Mouse (Mus musculus): ENCODE data around the gene Fam184a. TPM values are rescaled to one million over a fixed set of nuclear protein-coding genes. Genes with fewer than 3 reads are reported as not detected.

Fam184a gene
- polyA plus RNA-seq (2014; fragmentation: Nextera tagmentation; extraction: Ambion mirVana): 7.0 and 7.6 TPM in 2 replicates

GRCm38 (mm10) chr10:53750955-53751652, at the start of gene Fam184a:
TSS of gene Fam184a (minus strand) at chr10:53751123.
- Histone ChIP-seq H3K4me3 (ENCODE audit: low read depth, low read length) (peak within 1 kb of the TSS; percentile 83), H3K27ac (ENCODE audit: low read depth, low read length) (peak within 1 kb of the TSS; percentile 30; the same call in 1 of the 2 replicates), H3K9ac (ENCODE audit: low read depth, low read length) (peak within 1 kb of the TSS; percentile 84), H3K4me2 (replicated peaks; ENCODE audit: low read depth, low read length) (peak within 1 kb of the TSS; percentile 88), H3K36me3 (ENCODE audit: control insufficient read depth, insufficient read depth, low read length) (no peaks in the 10 kb centered on the region), H3K9me3 (ENCODE audit: control insufficient read depth, low read length) (no peaks in the 10 kb centered on the region), H3K27me3 (ENCODE audit: control insufficient read depth, insufficient read depth, low read length) (no peaks in the 10 kb centered on the region), H3K4me1 (replicated peaks; ENCODE audit: control insufficient read depth, insufficient read depth, low read length) (no peaks in the 10 kb centered on the region; the same call in 1 of the 2 replicates)
- ATAC-seq (ENCODE audit: low FRiP score) (peak; percentile 95), DNase-seq (ENCODE audit: low spot score) (peak; percentile 82)
- 3% methylated on average over 53 of the region's 71 CpGs for WGBS

DNA sequence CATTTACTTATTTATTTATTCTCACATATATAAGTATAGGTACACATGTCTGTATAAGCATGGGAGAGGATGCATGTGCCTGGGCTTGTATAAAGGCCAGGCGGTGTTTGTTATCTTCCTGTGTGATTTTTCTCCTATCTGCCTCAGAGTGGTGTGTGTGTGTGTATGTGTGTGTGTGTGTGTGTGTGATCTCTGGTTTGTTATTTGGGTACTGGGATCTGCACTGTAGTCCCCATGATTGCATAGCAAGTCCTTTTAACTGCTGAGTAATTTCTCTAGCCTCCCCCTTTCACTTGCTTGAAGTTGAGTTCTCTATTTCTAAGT, 45.3 kb upstream of the Fam184a start:
- ATAC-seq (ENCODE audit: low FRiP score): no peak
- Histone ChIP-seq H3K4me2 (replicated peaks; ENCODE audit: low read depth, low read length) (no peak overlapping the region), H3K27me3 (ENCODE audit: control insufficient read depth, insufficient read depth, low read length) (no peaks in the 10 kb centered on the region), H3K4me1 (replicated peaks; ENCODE audit: control insufficient read depth, insufficient read depth, low read length) (no peaks in the 10 kb centered on the region), H3K36me3 (ENCODE audit: control insufficient read depth, insufficient read depth, low read length) (no peaks in the 10 kb centered on the region), H3K9me3 (ENCODE audit: control insufficient read depth, low read length) (no peaks in the 10 kb centered on the region), H3K9ac (ENCODE audit: low read depth, low read length) (no peak overlapping the region), H3K4me3 (ENCODE audit: low read depth, low read length) (no peak overlapping the region), H3K27ac (ENCODE audit: low read depth, low read length) (no peak overlapping the region)
- 90% methylated on average over 1 of the region's 1 CpGs for WGBS
- no peak for DNase-seq (ENCODE audit: low spot score)

- DNase-seq (ENCODE audit: low spot score) (peak; percentile 37), ATAC-seq (ENCODE audit: low FRiP score) (no peak)
- H3K27ac ChIP-seq (ENCODE audit: low read depth, low read length): no peak overlapping the region
- H3K4me1 ChIP-seq (replicated peaks; ENCODE audit: control insufficient read depth, insufficient read depth, low read length): no peaks in the 10 kb centered on the region
- H3K36me3 ChIP-seq (ENCODE audit: control insufficient read depth, insufficient read depth, low read length): no peaks in the 10 kb centered on the region
- WGBS: 8% methylated on average over 2 of the region's 2 CpGs
- H3K27me3 ChIP-seq (ENCODE audit: control insufficient read depth, insufficient read depth, low read length): no peaks in the 10 kb centered on the region
- H3K9ac ChIP-seq (ENCODE audit: low read depth, low read length): no peak overlapping the region
- no peak overlapping the region for H3K4me3 ChIP-seq (ENCODE audit: low read depth, low read length)
- no peaks in the 10 kb centered on the region for H3K9me3 ChIP-seq (ENCODE audit: control insufficient read depth, low read length)
- H3K4me2 ChIP-seq (replicated peaks; ENCODE audit: low read depth, low read length): no peak overlapping the region
These were observed 44.8 kb upstream of the Fam184a start for GRCm38 (mm10) chr10:53795567-53796257.

GRCm38 (mm10) chr10:53791281-53791680, 40.4 kb upstream of the Fam184a start:
- 91% methylated on average over 2 of the region's 2 CpGs for WGBS

GRCm38 (mm10) chr10:53776591-53776990, 25.7 kb upstream of the Fam184a start:
- H3K27me3 ChIP-seq (ENCODE audit: control insufficient read depth, insufficient read depth, low read length): no peaks in the 10 kb centered on the region
- 88% methylated on average over 2 of the region's 2 CpGs for WGBS
- no peak overlapping the region for H3K9ac ChIP-seq (ENCODE audit: low read depth, low read length)
- H3K36me3 ChIP-seq (ENCODE audit: control insufficient read depth, insufficient read depth, low read length): no peaks in the 10 kb centered on the region
- no peak overlapping the region for H3K4me2 ChIP-seq (replicated peaks; ENCODE audit: low read depth, low read length)
- H3K27ac ChIP-seq (ENCODE audit: low read depth, low read length): no peak overlapping the region
- no peak for ATAC-seq (ENCODE audit: low FRiP score)
- H3K4me3 ChIP-seq (ENCODE audit: low read depth, low read length): no peak overlapping the region
- H3K4me1 ChIP-seq (replicated peaks; ENCODE audit: control insufficient read depth, insufficient read depth, low read length): no peaks in the 10 kb centered on the region
- DNase-seq (ENCODE audit: low spot score): no peak
- H3K9me3 ChIP-seq (ENCODE audit: control insufficient read depth, low read length): no peaks in the 10 kb centered on the region

More at GRCm38 (mm10) chr10:53791281-53791680, 40.4 kb upstream of the Fam184a start:
- H3K9ac ChIP-seq (ENCODE audit: low read depth, low read length): no peak overlapping the region
- H3K4me1 ChIP-seq (replicated peaks; ENCODE audit: control insufficient read depth, insufficient read depth, low read length): no peaks in the 10 kb centered on the region
- H3K9me3 ChIP-seq (ENCODE audit: control insufficient read depth, low read length): no peaks in the 10 kb centered on the region
- H3K36me3 ChIP-seq (ENCODE audit: control insufficient read depth, insufficient read depth, low read length): no peaks in the 10 kb centered on the region
- no peak overlapping the region for H3K4me2 ChIP-seq (replicated peaks; ENCODE audit: low read depth, low read length)
- no peak for DNase-seq (ENCODE audit: low spot score)
- no peaks in the 10 kb centered on the region for H3K27me3 ChIP-seq (ENCODE audit: control insufficient read depth, insufficient read depth, low read length)
- no peak for ATAC-seq (ENCODE audit: low FRiP score)
- H3K27ac ChIP-seq (ENCODE audit: low read depth, low read length): no peak overlapping the region
- no peak overlapping the region for H3K4me3 ChIP-seq (ENCODE audit: low read depth, low read length)

DNA sequence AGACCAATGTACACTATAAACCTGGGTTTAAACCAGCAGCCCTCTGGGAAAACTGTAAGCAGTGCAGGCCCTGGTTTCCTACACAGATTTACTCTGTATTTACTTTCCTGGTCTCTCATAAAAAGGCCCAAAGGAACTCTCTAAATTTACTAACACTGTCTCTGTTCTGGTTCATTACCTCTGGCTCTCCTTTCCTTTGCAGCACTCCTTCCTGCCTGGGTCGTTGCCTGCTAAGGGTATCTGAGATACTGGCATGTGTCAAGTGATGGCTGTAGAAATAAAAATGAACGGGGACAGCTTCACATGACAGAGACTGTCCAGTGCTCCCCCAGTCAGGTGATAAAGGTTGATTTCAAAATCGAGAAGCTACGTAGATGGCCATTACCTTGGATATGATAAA, 21.8 kb upstream of the Fam184a start:
- no peak overlapping the region for H3K9ac ChIP-seq (ENCODE audit: low read depth, low read length)
- DNase-seq (ENCODE audit: low spot score) (no peak), ATAC-seq (ENCODE audit: low FRiP score) (no peak)
- no peaks in the 10 kb centered on the region for H3K36me3 ChIP-seq (ENCODE audit: control insufficient read depth, insufficient read depth, low read length)
- no peak overlapping the region for H3K4me3 ChIP-seq (ENCODE audit: low read depth, low read length)
- H3K4me1 ChIP-seq (replicated peaks; ENCODE audit: control insufficient read depth, insufficient read depth, low read length): no peaks in the 10 kb centered on the region
- no peaks in the 10 kb centered on the region for H3K9me3 ChIP-seq (ENCODE audit: control insufficient read depth, low read length)
- no peaks in the 10 kb centered on the region for H3K27me3 ChIP-seq (ENCODE audit: control insufficient read depth, insufficient read depth, low read length)
- no peak overlapping the region for H3K27ac ChIP-seq (ENCODE audit: low read depth, low read length)
- no peak overlapping the region for H3K4me2 ChIP-seq (replicated peaks; ENCODE audit: low read depth, low read length)
- 80% methylated on average over 4 of the region's 4 CpGs for WGBS

GRCm38 (mm10) chr10:53771480-53771879, 20.6 kb upstream of the Fam184a start:
- Histone ChIP-seq H3K9ac (ENCODE audit: low read depth, low read length) (no peak overlapping the region), H3K27ac (ENCODE audit: low read depth, low read length) (no peak overlapping the region), H3K4me1 (replicated peaks; ENCODE audit: control insufficient read depth, insufficient read depth, low read length) (no peaks in the 10 kb centered on the region), H3K36me3 (ENCODE audit: control insufficient read depth, insufficient read depth, low read length) (no peaks in the 10 kb centered on the region), H3K4me2 (replicated peaks; ENCODE audit: low read depth, low read length) (no peak overlapping the region), H3K4me3 (ENCODE audit: low read depth, low read length) (no peak overlapping the region), H3K9me3 (ENCODE audit: control insufficient read depth, low read length) (no peaks in the 10 kb centered on the region), H3K27me3 (ENCODE audit: control insufficient read depth, insufficient read depth, low read length) (no peaks in the 10 kb centered on the region)
- 74% methylated on average over 2 of the region's 2 CpGs for WGBS
- ATAC-seq (ENCODE audit: low FRiP score) (no peak), DNase-seq (ENCODE audit: low spot score) (no peak)

GRCm38 (mm10) chr10:53768745-53769144, 17.8 kb upstream of the Fam184a start:
- Histone ChIP-seq H3K4me3 (ENCODE audit: low read depth, low read length) (no peak overlapping the region), H3K9me3 (ENCODE audit: control insufficient read depth, low read length) (no peaks in the 10 kb centered on the region), H3K36me3 (ENCODE audit: control insufficient read depth, insufficient read depth, low read length) (no peaks in the 10 kb centered on the region), H3K27me3 (ENCODE audit: control insufficient read depth, insufficient read depth, low read length) (no peaks in the 10 kb centered on the region), H3K4me2 (replicated peaks; ENCODE audit: low read depth, low read length) (no peak overlapping the region), H3K4me1 (replicated peaks; ENCODE audit: control insufficient read depth, insufficient read depth, low read length) (no peaks in the 10 kb centered on the region), H3K9ac (ENCODE audit: low read depth, low read length) (no peak overlapping the region), H3K27ac (ENCODE audit: low read depth, low read length) (no peak overlapping the region)
- no peak for DNase-seq (ENCODE audit: low spot score)
- no peak for ATAC-seq (ENCODE audit: low FRiP score)
- 72% methylated on average over 3 of the region's 3 CpGs for WGBS

DNA sequence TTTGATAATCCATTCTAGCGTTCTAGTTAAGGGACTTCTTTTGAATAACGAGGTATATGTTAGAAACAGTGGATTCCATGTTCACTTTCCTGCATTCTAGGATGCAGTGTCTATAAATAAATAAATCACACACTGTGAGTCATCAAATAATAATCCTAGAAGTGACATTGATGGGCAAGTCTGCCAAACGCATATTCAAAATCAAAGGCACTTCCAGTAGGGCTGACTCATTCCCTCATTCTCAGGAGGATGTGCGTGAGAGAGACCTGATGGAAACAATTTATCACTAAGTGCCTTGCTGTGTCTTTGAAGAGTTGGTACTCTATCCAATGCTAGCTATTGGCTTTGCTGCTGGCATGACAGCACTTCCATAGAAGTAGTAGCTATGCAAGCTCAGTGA, 14.5 kb upstream of the Fam184a start:
- Histone ChIP-seq H3K4me2 (replicated peaks; ENCODE audit: low read depth, low read length) (no peak overlapping the region), H3K27me3 (ENCODE audit: control insufficient read depth, insufficient read depth, low read length) (no peaks in the 10 kb centered on the region), H3K36me3 (ENCODE audit: control insufficient read depth, insufficient read depth, low read length) (no peaks in the 10 kb centered on the region), H3K9me3 (ENCODE audit: control insufficient read depth, low read length) (no peaks in the 10 kb centered on the region), H3K4me3 (ENCODE audit: low read depth, low read length) (no peak overlapping the region), H3K27ac (ENCODE audit: low read depth, low read length) (no peak overlapping the region), H3K9ac (ENCODE audit: low read depth, low read length) (no peak overlapping the region), H3K4me1 (replicated peaks; ENCODE audit: control insufficient read depth, insufficient read depth, low read length) (no peaks in the 10 kb centered on the region)
- ATAC-seq (ENCODE audit: low FRiP score) (no peak), DNase-seq (ENCODE audit: low spot score) (no peak)
- WGBS: 88% methylated on average over 4 of the region's 4 CpGs
